Mouse (Mus musculus) layer of hippocampus, postnatal 36 days (tissue): ENCODE data around the gene Adam19. TPM values are rescaled to one million over a fixed set of nuclear protein-coding genes. Genes with fewer than 3 reads are reported as not detected.
A peak's percentile ranks its signal among the peaks of the same experiment; 100 is the strongest.
"Not testable (repeated sequence)": the region's sequence is repeated elsewhere in the genome, so short reads cannot be mapped to it uniquely, and the experiment has no call there.

ENCODE experiments used
- DNase-seq, 2 experiments: peaks; one replicate each; pipeline ENCODE4 v3.0.0; 2022
- total RNA-seq, 2 experiments: library from RNA; stranded (reverse); gene quantifications; 2 replicates each; pipeline ENCODE4 v1.2.3; 2021

Adam19 gene
- 10 to 100 TPM; 13.8 to 14.6 TPM for total RNA-seq

GRCm38 (mm10) chr11:46055896-46056769 is at the start of gene Adam19:
Gene Adam19, plus strand, starts transcription at chr11:46055992.
- DNase-seq: peak; percentile 60 to 70

- DNase-seq: peak; percentile 52 to 63
These were observed 39.7 kb upstream of the Adam19 start for GRCm38 (mm10) chr11:46016061-46016460.

- no peak for DNase-seq
These were observed 35.5 kb upstream of the Adam19 start for GRCm38 (mm10) chr11:46020246-46020645.

- no peak for DNase-seq
These were observed 33.9 kb upstream of the Adam19 start for GRCm38 (mm10) chr11:46021850-46022249.

- no peak for DNase-seq
These were observed 32.8 kb upstream of the Adam19 start for GRCm38 (mm10) chr11:46022983-46023382.

- DNase-seq: no peak
These were observed 29.8 kb upstream of the Adam19 start for GRCm38 (mm10) chr11:46025962-46026392.

- no peak for DNase-seq
These were observed 27.6 kb upstream of the Adam19 start for GRCm38 (mm10) chr11:46027952-46028814.

- no peak for DNase-seq
These were observed 26.3 kb upstream of the Adam19 start for GRCm38 (mm10) chr11:46029485-46029884.

GRCm38 (mm10) chr11:46030026-46030425 is 25.8 kb upstream of the Adam19 start:
- DNase-seq: no peak

- DNase-seq: no peak
These were observed 24.3 kb upstream of the Adam19 start for GRCm38 (mm10) chr11:46031470-46031869.

- DNase-seq: no peak
These were observed 22.8 kb upstream of the Adam19 start for GRCm38 (mm10) chr11:46032956-46033355.

GRCm38 (mm10) chr11:46036374-46036773 is 19.4 kb upstream of the Adam19 start:
- DNase-seq: no peak

GRCm38 (mm10) chr11:46038901-46039300 is 16.9 kb upstream of the Adam19 start:
- DNase-seq: no peak

GRCm38 (mm10) chr11:46039335-46039734 is 16.5 kb upstream of the Adam19 start:
- DNase-seq: peak in 1 of 2 experiments; percentile 8

- no peak for DNase-seq
These were observed 14.8 kb upstream of the Adam19 start for GRCm38 (mm10) chr11:46040841-46041556.

GRCm38 (mm10) chr11:46041607-46042267 is 14.1 kb upstream of the Adam19 start:
- DNase-seq: no peak

- no peak for DNase-seq
These were observed 11.0 kb upstream of the Adam19 start for GRCm38 (mm10) chr11:46044781-46045180.

GRCm38 (mm10) chr11:46047264-46047663 is 8.5 kb upstream of the Adam19 start:
- DNase-seq: no peak

GRCm38 (mm10) chr11:46052105-46052659 is 3.6 kb upstream of the Adam19 start, which contains the start of gene Gm12166:
Gene Gm12166, minus strand, starts transcription at chr11:46052321.
- DNase-seq: not testable (repeated sequence)

GRCm38 (mm10) chr11:46053457-46053856 is 2.3 kb upstream of the Adam19 start:
- DNase-seq: not testable (repeated sequence)

GRCm38 (mm10) chr11:46054311-46054710 is 1.5 kb upstream of the Adam19 start:
- DNase-seq: no peak
